Mouse (Mus musculus): ENCODE measurements around the gene Gemin6.
"Not testable (repeated sequence)": the region's sequence is repeated elsewhere in the genome, so short reads cannot be mapped to it uniquely, and the experiment has no call there.

The Gemin6 gene

DNA sequence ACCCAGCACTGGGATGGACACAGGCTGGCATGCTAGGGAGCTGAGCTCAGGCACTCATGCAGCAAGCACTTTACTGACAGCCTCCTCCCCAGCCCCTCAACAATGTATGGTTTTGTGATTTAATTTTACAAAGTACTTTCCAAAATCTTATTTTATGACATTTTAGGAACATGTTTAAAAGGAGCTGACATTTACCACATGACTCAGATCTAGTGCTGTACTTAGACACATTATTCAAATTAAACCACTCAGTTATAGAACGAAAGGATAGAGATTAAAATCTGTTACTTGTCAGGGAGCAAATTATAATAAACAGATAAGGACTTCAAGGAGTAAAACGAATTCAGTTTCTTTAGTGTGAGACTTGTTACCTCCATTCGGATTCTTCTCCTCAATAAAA, 11.2 kb downstream of the Gemin6 start:
- no peak for DNase-seq

DNA sequence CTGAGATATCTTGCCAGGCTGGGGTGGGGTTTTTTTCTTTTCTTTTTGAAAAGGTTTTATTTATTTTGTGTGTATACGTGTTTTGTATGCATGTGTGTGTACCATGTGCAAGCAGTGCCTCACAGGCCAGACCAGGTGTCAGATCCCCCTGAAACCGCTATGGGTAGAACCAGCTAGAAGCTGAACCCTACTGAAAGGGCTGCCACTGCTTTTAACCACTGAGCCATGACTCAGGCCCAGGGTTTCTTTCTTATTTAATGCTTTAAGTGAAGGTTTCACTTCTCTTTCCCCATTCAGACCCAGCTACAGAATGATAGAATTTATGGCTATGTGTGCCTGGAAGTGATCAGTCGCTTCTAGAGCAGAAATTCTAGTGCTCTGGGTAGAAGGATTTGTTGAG, 12.6 kb downstream of the Gemin6 start:
- no peak for DNase-seq

DNA sequence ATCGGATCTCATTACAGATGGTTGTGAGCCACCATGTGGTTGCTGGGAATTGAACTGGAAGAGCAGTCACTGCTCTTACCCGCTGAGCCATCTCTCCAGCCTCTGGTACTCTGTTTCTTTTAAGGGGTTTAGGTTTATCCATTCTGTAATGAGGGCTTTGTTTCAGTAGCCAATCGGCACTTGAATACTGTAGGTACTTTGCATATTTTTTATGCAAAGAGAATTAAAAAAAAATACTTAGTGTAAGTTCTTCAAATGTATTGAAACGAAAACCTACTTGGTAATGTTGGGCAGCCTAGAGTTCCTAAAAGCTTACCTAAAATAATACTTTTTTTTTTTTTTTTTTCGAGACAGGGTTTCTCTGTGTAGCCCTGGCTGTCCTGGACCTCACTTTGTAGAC, 13.2 kb downstream of the Gemin6 start:
- DNase-seq, result no peak

DNA sequence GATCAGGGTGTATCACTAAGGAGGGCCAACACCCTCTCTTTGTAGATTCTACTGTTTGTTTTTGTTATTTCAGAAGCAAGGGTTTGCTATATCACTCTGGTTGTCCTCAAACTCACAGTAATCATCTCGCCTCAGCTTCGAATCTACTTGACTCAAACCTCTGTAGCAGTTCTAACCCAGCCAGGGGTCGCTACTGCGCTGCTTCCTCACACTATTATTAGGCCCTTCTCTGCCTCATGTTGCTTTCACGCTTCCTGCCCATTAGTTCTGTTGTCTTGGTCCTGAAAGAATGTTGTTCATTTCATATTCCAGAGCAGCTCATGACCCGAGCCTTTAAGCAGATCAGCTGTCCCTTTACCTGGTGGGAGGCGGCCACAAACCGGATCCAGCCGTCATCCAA, 17.4 kb downstream of the Gemin6 start:
- DNase-seq, result no peak

- no peak for DNase-seq
These were observed 18.9 kb downstream of the Gemin6 start for GRCm38 (mm10) chr17:80243116-80243515.

DNA sequence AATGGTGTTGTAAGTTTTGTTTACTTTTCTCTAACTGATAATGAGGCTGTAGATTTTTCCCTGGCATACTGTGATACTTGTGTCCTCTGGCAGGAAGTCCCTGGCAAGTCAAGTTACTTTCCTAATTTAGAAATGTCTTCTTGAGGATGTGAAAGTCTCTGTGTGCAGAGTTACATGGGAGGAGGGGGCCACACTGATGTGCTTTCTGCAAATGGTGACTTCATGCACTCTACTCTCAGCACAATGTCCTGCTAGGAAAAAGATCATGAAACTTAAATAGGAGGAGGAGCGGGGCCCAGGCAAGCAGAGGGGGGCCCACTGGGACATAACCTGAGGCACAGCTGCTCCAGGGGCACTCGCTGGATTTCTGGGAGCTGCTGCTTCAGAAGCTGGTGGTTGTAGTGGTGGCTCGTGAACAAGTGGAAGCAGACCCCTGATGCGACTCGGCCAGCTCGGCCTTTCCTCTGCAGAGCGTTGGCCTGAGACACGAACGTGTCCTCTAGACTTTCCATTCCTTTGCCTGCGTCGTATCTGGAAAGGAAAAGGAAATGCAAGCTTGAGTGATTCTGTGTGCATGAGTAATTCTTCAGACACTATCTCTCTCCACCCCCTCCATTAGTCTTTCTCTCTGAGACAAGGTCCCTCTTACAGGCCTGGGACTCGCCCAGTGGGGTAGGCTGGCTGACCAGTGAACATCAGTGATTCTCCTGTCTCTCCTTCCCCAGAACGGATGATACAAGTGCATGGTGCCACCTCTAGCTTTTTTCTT, 28.7 kb downstream of the Gemin6 start:
- no peak for DNase-seq

GRCm38 (mm10) chr17:80254421-80254820, 30.2 kb downstream of the Gemin6 start:
- no peak for DNase-seq

- peak; percentile 19 for DNase-seq
These were observed 31.0 kb downstream of the Gemin6 start for GRCm38 (mm10) chr17:80255208-80255607.

DNA sequence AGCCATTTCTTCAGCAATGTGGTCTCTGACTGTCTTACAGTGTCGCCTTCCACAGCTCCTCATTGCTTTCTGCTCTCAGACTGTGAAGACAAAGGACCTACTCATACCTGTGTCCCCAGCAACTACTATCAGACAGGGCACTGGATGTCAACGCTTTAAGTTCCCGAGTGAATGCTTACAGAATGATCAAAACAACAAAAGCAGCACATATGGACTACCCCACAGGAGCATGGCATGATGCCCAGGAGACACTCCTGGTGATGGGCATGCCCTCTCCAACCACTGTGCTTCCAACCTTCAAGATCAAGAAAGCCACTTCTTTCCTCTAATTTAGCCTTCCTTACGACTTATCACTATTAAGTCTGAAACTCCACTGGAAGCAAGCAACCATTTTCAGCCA, 42.8 kb downstream of the Gemin6 start:
- DNase-seq, result no peak

GRCm38 (mm10) chr17:80268151-80268550, 43.9 kb downstream of the Gemin6 start:
- DNase-seq, result no peak

- DNase-seq, result not testable (repeated sequence)
These were observed 46.4 kb downstream of the Gemin6 start for GRCm38 (mm10) chr17:80270622-80271021.
